Mouse (Mus musculus): ENCODE measurements around the gene Tgif1. TPM values are rescaled to one million over a fixed set of nuclear protein-coding genes. Genes with fewer than 3 reads are reported as not detected.
A peak's percentile ranks its signal among the peaks of the same experiment; 100 is the strongest.

Tgif1 gene
- polyA plus RNA-seq, 1 experiment from 2014 or later, result 16.4 TPM

GRCm38 (mm10) chr17:70796940-70797772 is 56.2 kb downstream of the Tgif1 start:
- ATAC-seq, result peak; percentile 17

GRCm38 (mm10) chr17:70795196-70795595 is 58.1 kb downstream of the Tgif1 start:
- no peak overlapping the region for H3K4me3 ChIP-seq (ENCODE audit: low read depth, low read length)
- no peak overlapping the region for H3K9ac ChIP-seq (replicated peaks)
- H3K36me3 ChIP-seq (replicated peaks; ENCODE audit: insufficient read depth, low read length), result no peaks in the 10 kb centered on the region
- DNase-seq (no peak), ATAC-seq (no peak)
- no peak for TF ChIP-seq EP300 (IDR thresholded peaks at IDR 0.05; ENCODE audit: low read depth)
- no peak for TF ChIP-seq CTCF (IDR thresholded peaks at IDR 0.05; ENCODE audit: low read depth)
- no peaks in the 10 kb centered on the region for H3K27me3 ChIP-seq (ENCODE audit: insufficient read depth, low read length)
- H3K4me2 ChIP-seq (ENCODE audit: low read depth, low read length), result no peak overlapping the region
- 66% methylated on average over 4 of the region's 4 CpGs for WGBS (ENCODE audit: insufficient replicate concordance)
- H3K9me3 ChIP-seq (ENCODE audit: low read length), result no peaks in the 10 kb centered on the region
- H3K27ac ChIP-seq (ENCODE audit: low read depth), result no peak overlapping the region
- H3K4me1 ChIP-seq (ENCODE audit: insufficient read depth), result no peaks in the 10 kb centered on the region

More at GRCm38 (mm10) chr17:70796940-70797772, 56.2 kb downstream of the Tgif1 start:
- Histone ChIP-seq H3K27me3 (ENCODE audit: insufficient read depth, low read length) (no peaks in the 10 kb centered on the region), H3K4me1 (ENCODE audit: insufficient read depth) (no peaks in the 10 kb centered on the region), H3K27ac (ENCODE audit: low read depth) (no peak overlapping the region), H3K36me3 (replicated peaks; ENCODE audit: insufficient read depth, low read length) (no peaks in the 10 kb centered on the region), H3K9ac (replicated peaks) (no peak overlapping the region), H3K9me3 (ENCODE audit: low read length) (no peaks in the 10 kb centered on the region), H3K4me2 (ENCODE audit: low read depth, low read length) (no peak overlapping the region), H3K4me3 (ENCODE audit: low read depth, low read length) (no peak overlapping the region)
- no peak for TF ChIP-seq EP300 (IDR thresholded peaks at IDR 0.05; ENCODE audit: low read depth)
- TF ChIP-seq CTCF (IDR thresholded peaks at IDR 0.05; ENCODE audit: low read depth), result no peak
- 55% methylated on average over 8 of the region's 8 CpGs for WGBS (ENCODE audit: insufficient replicate concordance)
- no peak for DNase-seq

DNA sequence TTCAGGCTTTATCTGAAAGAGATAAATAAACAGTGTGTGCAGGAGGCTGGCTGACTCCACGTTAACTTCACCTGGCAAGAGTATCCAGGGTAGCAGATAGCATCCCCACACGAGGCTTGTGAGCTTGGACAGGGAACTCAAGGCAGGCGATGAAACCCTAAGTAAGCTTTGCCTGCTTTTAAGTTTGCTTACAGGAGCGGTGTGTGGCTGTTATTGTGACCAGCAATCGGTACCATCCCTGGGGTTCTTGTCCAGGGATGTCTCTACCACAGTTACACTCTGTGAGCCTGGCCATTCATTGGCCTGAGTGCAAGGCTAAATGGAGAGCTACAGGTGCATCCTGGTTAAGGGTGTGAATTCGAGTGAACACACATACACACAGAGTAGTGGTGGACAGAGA is 58.6 kb downstream of the Tgif1 start:
- H3K4me1 ChIP-seq (ENCODE audit: insufficient read depth), result no peaks in the 10 kb centered on the region
- WGBS (ENCODE audit: insufficient replicate concordance), result 55% methylated on average over 6 of the region's 6 CpGs
- no peak for TF ChIP-seq CTCF (IDR thresholded peaks at IDR 0.05; ENCODE audit: low read depth)
- no peak for TF ChIP-seq EP300 (IDR thresholded peaks at IDR 0.05; ENCODE audit: low read depth)
- DNase-seq (no peak), ATAC-seq (no peak)
- no peaks in the 10 kb centered on the region for H3K27me3 ChIP-seq (ENCODE audit: insufficient read depth, low read length)
- H3K36me3 ChIP-seq (replicated peaks; ENCODE audit: insufficient read depth, low read length), result no peaks in the 10 kb centered on the region
- no peaks in the 10 kb centered on the region for H3K9me3 ChIP-seq (ENCODE audit: low read length)
- no peak overlapping the region for H3K4me3 ChIP-seq (ENCODE audit: low read depth, low read length)
- no peak overlapping the region for H3K27ac ChIP-seq (ENCODE audit: low read depth)
- no peak overlapping the region for H3K9ac ChIP-seq (replicated peaks)
- H3K4me2 ChIP-seq (ENCODE audit: low read depth, low read length), result no peak overlapping the region

- TF ChIP-seq EP300 (IDR thresholded peaks at IDR 0.05; ENCODE audit: low read depth) (no peak), CTCF (IDR thresholded peaks at IDR 0.05; ENCODE audit: low read depth) (no peak)
- ATAC-seq, result no peak
- Histone ChIP-seq H3K9me3 (ENCODE audit: low read length) (no peaks in the 10 kb centered on the region), H3K4me2 (ENCODE audit: low read depth, low read length) (no peak overlapping the region), H3K27ac (ENCODE audit: low read depth) (no peak overlapping the region), H3K27me3 (ENCODE audit: insufficient read depth, low read length) (no peaks in the 10 kb centered on the region), H3K9ac (replicated peaks) (no peak overlapping the region), H3K4me1 (ENCODE audit: insufficient read depth) (no peaks in the 10 kb centered on the region), H3K36me3 (replicated peaks; ENCODE audit: insufficient read depth, low read length) (no peaks in the 10 kb centered on the region), H3K4me3 (ENCODE audit: low read depth, low read length) (no peak overlapping the region)
- DNase-seq, result no peak
- WGBS (ENCODE audit: insufficient replicate concordance), result 45% methylated on average over 7 of the region's 7 CpGs
These were observed 59.1 kb downstream of the Tgif1 start for GRCm38 (mm10) chr17:70794291-70794690.

MicroRNA genes within 50 kb of the gene (microRNA counts, 519-probe panel; counts per million panel counts)
- not detected for microRNA mmu-miR-1195

Small RNAs within 50 kb of the gene (microRNA-seq; reads per million reads assigned to microRNA genes)
- not detected for gene Mir1195

Other genes with a start within 250 kb of the Tgif1 start
- gene Myom1, start 149.1 kb upstream of the Tgif1 start, polyA plus RNA-seq (2015; fragmentation: Nextera tagmentation; extraction: Ambion mirVana), result 2.1 and 4.4 TPM in 2 replicates
- 195 and 199 TPM in 2 replicates for gene Myl12a, start 149.3 kb upstream of the Tgif1 start, polyA plus RNA-seq (2015; fragmentation: Nextera tagmentation; extraction: Ambion mirVana)

All from liver, postnatal 0 days (tissue).